Mouse (Mus musculus) spleen, embryonic (tissue): ENCODE measurements around the gene Preb.

Experiments
- CTCF ChIA-PET: fragments of 350-600 bp; sonication (Branson Sonifier 250); formaldehyde crosslinking; loops from one replicate; lab custom pipeline; 2022; lab: Charles Lee

The Preb gene

DNA sequence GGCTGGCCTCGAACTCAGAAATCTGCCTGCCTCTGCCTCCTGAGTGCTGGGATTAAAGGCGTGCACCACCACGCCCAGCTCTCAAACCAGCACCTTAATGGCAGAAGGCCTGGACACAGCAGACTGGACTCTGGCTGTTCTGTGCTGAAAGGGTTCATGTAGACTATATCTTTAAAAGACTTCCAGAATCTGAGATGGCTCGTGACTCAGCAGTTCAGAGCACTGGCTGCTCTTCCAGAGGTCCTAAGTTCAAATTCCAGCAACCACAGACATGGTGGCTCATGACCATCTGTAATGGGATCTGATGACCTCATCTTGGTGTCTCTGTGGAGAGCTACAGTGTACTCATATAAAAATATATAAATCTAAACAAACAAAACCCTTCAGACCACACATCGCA lies 58.3 kb downstream of the Preb start:
- CTCF ChIA-PET, result no interaction called here
